Mouse (Mus musculus): ENCODE measurements around the gene Bicra.

Bicra gene

DNA sequence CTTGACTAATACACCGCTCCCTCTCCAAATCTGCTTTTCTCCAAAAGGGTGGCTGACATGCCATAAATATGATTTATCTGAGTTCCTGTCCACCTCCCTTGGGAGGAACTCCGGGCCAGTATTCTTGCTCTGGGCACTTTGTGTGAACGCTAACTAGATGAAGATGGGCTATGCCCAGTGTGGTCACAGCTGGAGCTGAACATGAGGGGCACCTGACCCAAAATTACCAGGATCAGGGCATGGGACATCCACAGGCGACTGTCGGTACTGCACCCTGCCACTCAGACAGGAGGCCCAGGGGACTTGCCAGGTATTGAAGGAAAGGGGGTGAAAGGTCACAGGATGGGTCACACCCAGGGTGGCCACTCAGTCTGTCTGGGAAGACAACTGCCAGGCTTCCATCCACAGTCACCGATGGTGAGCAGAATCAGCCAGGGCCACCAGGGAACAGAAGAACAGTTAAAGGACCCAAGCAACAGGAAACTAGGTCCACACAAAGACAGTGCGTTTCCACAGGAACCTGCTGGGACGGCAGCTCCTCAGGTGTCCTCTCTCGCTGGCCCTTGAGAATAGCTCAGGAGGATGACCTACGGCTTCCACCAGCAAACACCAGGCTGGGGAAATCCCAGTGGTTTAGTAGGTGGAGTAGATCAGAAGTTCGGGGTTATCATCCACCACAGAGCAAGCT, 35.0 kb downstream of the Bicra start:
- peak; percentile 49 for DNase-seq

- peak; percentile 18 for DNase-seq
Observed at GRCm38 (mm10) chr7:16011418-16012085, 36.2 kb downstream of the Bicra start.

DNA sequence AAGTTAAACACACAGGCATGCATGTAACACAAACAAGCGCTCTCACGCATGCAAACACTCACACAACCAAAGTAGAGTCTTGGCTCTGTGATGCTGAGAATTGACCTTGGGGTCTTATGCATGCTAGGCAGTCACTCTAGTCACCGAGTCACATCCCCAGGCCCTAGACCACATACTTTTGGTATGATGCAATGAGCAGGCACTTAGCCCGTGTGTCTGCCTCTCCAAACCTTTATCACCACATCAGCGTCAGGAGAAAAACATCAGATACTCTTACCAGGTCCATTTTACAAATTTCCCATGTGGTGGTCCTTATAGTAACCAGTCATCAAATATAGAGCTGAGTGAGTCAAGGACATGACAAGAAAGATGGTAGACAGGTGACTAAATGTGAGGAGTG, 37.1 kb downstream of the Bicra start:
- no peak for DNase-seq

DNA sequence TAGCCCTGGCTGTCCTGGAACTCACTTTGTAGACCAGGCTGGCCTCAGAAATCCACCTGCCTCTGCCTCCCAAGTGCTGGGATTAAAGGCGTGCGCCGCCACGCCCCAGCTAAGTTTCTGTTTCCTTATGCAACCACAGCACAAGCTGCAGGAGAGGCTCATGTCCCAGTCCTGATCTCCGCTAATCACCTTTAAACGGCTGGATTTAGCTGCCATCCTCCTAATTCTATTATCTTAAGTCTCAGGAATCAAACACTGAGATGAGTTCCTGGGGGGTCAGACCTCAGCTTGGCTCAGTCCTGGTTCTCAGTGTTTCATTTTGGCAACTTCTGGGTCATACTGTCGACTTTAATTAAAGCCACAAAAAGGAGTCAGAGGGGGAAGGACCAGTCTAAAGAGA, 38.1 kb downstream of the Bicra start:
- no peak for DNase-seq

DNA sequence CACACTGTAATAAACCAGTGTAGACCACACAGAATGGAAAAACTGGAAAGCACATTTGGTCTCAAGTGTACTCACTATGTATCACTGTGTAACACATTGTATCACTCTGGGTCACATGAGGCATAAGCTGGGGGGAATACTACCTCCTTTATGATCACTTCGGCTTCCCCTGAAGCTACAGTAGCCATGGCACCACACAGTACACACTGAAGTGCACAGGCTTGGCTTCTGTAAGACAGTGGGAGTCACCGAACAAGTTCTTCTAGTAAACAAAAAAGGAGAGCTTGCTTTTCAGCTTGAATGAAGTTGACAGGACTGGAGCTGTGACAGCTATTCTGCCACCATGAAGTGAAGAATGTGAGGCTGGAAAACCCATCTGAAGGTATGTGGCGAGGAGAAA, 42.7 kb downstream of the Bicra start:
- DNase-seq = no peak

DNA sequence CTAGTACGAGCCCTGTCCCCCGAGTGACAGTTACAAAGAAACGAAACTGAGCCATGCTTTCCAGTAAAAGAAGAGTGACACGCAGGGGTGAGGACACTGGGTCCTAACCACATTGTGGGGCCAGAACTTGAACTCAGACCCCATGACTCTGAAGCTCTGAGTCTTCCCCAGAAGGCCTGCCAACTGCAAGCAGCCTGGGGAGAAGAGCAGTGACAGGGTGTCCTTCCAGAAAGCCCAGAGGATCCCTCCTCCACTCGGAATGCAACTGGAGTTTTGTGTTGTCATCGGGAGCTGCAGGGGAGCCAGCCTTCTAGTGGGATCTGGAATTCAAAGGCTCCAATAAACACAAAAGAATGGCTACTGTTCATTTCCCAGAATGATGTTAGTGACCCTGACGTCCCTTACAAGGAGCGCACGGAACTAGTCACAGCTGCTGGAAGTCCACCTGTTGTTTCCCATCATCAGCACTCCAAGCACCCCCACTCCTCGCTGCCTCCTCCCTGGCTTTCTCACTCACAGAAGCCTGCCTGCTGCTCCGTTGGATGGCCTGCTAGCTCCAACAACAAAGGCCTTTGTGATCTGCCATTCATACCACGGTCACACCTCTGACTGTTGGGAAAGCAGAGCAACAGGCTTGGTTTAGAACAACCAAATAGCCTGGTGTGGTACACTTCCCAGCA, 43.4 kb downstream of the Bicra start:
- DNase-seq = no peak

- no peak for DNase-seq
Observed at GRCm38 (mm10) chr7:16003032-16003431, 44.7 kb downstream of the Bicra start.

GRCm38 (mm10) chr7:16002171-16002570, 45.5 kb downstream of the Bicra start:
- DNase-seq = peak; percentile 30

DNA sequence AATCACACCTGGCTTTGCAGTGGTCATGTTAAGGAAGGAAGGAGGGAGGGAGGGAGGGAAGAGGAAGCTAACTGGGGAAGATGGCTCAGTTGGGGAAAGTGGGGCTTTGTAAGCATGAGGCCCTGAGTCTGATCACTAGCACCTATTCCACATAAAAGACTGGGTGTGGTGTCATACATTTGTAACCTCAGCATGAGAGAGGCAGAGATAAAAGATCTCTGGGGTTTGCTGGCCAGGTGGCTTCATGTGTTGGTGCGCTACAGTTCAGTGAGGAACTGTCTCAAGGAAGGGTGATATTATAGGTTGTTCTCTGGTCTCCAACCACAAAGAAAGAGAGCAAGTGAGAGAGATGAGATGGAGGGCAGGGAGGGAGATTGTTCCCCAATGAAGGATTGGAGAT, 46.0 kb downstream of the Bicra start:
- no peak for DNase-seq

DNA sequence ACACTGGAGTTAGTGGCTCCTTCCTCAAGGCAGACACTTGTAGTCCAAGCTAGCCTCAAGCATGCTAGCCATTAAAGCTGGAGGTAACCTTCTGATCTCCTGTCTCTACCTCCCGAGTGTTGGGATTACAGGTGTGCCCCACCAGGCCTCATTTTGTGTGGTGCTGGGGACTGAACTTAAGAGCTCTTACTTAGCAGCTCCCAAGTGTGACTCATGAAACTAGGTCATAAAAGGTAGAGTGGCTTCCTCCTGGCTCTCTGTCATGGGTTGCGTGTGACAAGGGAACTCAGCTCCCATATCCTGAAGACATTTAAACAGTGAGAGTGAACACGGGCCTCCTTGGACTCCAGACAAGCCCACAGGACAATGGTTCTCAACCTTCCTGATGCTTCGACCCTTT, 53.9 kb downstream of the Bicra start:
- DNase-seq = no peak

DNA sequence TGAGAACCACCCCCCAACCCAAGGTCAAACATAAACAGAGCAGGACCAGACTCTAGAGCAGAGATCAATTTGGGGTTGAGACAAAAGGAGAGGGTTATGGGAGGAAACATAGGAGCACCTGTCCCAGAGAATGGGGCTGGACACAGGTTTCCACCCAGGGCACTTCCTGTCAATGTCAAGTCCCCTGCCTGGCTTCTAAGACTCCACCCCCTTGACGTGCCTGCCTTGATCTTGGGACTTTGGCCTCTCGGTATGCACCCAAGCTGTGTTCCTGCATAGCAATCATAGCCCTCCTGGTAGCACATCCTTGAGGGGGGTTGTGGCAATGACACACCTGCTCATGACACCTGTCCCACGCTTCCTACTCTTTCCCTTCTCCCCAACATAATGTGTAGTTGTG, 54.6 kb downstream of the Bicra start:
- no peak for DNase-seq

DNA sequence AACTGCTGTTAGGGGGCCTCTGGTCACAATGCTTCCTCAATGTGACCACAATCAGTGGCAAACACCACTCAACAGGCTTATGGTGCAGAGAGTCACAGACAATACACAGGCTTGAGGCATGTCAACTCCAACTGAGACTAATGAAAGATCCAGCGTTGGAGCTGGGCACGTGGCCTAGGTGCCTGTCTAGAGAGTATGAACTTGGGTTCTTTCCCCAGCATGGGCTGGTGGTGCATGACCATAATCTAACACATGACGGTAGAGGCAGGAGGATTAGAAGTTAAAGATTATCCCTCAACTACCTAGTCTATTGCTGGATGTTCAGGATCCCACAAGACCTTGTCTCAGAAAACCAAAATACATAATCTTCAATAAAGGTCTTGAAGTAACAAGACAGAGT, 56.0 kb downstream of the Bicra start:
- DNase-seq = no peak

DNA sequence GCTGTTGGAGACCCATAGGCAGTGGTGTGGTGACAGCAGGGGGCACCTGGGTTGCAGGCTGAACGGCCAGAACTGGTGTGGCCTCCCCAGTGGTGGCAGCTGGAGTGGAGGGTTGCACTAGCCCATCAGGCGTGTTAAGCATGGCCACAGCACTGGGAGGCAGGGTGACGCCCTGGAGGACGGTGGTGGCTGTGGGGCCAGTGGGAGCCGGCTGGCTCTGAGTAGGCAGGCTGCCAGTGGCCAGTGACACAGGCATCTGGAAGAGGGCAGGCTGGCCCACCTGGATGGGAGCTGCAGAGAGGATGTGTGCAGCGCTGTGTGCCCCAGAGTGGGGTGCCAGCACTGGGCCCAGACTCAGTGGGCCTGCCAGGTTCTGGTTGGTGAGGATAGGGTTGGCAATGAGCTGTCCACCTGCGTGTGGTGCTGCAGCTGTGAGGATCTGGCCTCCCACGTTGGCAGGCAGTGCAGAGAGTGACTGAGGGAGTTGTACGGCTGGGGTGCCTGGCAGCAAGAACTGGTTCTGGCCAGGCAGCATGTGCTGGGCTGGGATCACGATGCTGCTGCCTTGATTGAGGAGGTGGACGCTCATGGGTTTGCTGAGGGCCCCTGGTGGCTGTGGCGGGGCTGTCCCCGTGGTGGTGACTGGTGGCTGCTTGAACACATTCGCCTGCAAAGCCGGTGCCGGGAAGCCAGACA, 59.9 kb downstream of the Bicra start:
- DNase-seq = no peak

GRCm38 (mm10) chr7:15982729-15983407, 64.9 kb downstream of the Bicra start:
- peak; percentile 45 for DNase-seq

DNA sequence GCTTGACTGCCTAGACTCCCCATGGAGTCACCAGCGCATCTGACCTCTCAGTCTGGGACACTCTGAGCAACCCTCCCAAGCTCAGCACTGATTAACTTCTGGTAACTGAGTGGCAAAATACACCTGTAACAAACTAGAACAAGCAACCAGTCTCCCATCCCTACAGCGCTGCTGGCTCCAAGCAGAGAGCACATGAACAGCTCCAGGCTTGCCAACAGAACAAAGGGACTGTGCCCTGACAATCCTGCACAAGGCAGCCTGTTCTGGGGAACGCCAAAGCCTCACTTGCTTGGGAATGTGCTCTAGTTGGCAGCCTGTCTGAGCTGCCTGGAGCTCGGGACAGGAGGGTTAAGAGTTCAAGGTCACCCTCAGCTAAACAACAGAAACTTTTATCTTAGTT, 66.2 kb downstream of the Bicra start:
- no peak for DNase-seq

GRCm38 (mm10) chr7:15980246-15980645, 67.5 kb downstream of the Bicra start:
- DNase-seq = no peak

DNA sequence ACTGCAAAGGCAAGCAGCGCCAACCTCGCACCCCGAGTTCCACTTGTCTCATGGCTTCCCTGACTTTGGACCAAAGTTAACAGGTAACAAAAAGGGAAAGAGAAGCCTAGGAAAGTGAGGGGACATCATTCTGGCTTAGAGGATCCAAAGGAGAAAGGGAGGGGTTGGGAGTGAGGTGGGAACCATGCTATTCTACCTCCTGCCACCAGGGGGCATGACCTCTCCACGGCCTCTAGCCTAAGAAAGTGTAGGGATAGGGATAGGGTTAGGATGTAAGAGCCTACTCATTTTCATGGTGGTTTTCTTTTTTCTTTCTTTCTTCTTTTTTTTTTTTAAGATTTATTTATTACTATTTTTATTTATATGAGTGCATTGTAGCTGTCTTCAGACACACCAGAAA, 71.8 kb downstream of the Bicra start:
- DNase-seq = peak; percentile 47

DNA sequence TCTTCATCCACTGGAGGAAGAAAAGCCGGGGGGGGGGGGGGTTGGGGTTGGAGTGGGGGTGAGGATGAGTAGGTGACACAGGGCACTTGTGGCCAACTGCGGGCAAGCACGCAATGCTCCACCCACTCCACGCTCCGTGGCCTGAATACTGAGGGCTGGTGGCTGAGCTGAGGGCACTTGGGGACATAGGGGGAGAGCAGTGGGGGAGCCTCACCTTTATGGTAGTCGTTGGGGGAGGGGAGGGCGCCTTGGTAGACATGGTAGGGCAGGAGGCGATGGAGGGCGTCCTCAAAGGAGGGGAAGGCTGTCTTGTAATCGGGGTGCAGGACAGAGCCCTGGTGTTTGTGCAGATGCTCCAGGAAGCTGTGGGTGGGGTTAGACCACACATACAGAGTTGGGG, 72.3 kb downstream of the Bicra start:
- no peak for DNase-seq

DNA sequence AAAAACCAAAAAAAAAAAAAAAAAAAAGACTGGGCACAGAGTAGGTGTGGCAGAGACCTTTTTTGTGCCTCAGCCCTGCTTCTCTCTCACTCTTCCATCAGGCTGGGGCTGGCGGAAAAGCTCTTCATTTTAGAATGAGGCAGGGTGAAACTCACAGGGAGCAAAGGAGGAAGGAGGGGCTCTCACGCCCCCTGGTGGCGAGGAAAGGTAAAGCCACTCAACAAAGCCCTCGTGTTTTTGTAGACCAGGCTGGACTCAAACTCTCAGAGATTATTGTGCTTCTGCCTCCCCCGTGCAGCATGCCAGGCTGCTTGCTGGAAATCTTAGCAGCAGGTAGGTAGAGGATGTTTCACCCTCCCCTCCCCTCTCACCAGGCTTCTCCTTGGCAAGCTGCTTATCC, 73.0 kb downstream of the Bicra start:
- DNase-seq = peak; percentile 62

DNA sequence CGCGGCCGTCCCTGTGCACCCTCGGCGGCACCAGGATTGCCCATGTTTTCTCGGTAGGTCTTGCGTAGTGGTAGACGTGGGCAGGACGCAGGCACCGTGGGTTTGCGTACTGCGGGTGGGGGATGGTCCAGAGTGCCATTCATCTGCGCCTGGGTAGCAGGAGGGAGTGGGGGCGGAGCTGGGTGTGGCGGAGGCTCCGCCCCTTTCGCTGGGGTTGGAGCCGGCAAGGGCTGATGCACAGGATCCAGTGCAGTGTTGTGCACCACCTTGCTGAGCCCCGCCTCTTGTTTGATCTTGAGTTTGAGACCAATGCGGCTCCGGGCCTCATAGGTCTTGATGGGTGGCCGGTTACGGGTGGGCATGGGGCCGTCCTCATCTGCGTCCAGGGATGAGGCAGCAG, 75.5 kb downstream of the Bicra start:
- no peak for DNase-seq

DNA sequence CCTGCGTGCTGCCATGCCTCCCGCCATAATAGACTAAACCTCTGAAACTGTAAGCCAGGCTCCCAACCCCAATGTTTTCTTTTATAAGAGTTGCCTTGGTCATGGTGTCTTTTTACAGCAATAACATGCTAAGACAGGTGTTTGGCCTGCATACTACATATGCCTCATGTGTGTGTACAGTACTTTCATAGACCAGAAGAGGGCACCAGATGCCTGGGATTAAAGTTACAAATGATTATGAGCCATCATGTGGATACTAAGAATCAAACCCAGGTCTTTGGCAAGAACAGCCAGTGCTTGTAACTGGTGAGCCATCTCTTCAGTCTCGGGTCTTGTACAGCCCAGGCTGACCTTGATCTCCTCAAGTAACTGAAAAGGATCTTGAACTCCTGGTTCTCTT, 78.0 kb downstream of the Bicra start:
- DNase-seq = no peak

GRCm38 (mm10) chr7:15968322-15968721, 79.4 kb downstream of the Bicra start:
- no peak for DNase-seq

GRCm38 (mm10) chr7:15967312-15967711, 80.4 kb downstream of the Bicra start, which contains the start of gene Ehd2:
Gene Ehd2, minus strand, starts transcription at chr7:15967567.
- peak; percentile 57 for DNase-seq

Data from thymus, postnatal 25 days (tissue).